Mouse (Mus musculus) right cerebral cortex, adult 2 months (tissue): ENCODE data around the gene Gm19402.
"Not testable (repeated sequence)": the region's sequence is repeated elsewhere in the genome, so short reads cannot be mapped to it uniquely, and the experiment has no call there.

Source experiments
- DNase-seq, 2 experiments: peaks; one replicate each; pipeline ENCODE4 v3.0.0; 2021 to 2022; ENCODE audit warnings: low spot score in 2 of 2

The Gm19402 gene

DNA sequence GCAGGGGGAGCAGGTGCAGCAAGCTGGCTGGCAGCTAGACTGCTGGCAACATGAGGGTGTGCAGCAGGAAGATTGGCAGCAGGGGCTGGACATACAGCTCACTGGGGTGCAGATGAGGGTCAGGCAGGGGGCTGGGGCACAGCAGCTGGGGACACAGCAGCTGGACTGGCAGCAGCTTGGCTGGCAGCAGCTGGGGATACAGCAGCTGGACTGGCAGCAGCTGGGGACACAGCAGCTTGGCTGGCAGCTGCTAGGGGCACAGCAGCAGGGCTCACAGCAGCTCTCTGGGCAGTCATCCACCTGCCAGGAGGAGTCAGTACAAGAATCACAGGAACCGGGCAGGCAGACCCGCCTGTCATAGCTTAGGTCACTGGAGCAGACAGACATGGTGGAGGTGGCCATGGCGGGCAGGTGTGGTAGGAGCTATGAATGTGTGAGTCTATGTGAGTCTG is at the start of gene Gm19402:
Gm19402 (minus strand) TSS at position 402 of the 452 bp plus-strand sequence.
- DNase-seq: not testable (repeated sequence)

DNA sequence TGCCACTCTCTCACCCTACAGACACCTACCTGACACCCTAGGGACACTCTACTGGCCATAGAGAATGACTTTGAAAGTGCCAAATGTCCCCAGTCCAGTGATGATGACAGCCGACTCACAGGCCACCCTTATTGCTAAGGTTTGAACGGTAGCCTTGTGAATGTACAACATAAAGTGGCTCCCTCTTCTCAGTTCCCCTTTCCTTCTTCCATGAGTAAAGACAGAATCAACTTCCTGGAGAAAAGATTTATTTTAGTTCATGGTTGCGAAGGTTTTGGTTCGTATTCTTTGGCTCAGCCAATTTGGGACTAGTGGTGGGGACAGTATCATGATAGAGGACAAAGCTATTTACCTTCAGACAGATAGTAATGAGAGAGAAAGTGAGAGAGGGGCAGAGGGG is 48.4 kb upstream of the Gm19402 start:
- DNase-seq: no peak

DNA sequence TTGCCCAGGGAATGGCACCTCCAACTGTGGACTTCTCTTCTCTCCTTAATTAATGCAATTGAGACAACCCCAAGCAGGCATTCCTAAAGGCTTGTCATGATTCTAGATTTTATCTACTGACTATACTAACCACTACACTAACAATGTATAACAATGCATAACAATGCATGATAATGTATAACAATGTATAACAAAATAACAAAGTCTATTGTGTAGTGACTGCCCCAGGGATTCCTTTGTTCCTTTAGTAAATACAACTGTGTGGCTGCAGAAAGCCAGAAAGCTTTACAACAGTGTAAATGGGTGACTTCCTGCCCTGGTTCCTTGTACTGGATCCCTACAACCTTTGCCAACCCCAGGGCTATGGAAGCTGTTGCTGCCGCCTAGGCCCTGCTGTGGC is 45.4 kb upstream of the Gm19402 start:
- DNase-seq: no peak

DNA sequence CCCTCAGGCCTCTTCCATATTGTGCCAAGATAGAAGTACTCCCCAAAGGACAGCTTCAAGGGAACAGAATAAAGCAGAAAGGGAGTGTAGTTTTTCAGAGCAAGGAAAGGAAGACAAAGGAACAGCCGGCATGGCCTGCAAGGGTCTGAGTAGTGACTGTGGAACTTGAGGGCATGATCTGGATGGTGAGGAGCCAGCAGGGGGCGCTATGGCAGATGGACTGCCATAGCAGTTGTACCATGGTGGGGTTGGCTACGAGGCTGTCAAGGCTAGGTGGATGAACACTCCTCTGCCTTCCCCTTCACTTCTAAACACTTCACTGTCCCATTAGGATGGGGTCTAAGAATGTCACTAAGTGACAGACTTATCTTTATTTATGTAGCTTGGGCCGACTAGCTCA is 38.7 kb upstream of the Gm19402 start:
- no peak for DNase-seq

DNA sequence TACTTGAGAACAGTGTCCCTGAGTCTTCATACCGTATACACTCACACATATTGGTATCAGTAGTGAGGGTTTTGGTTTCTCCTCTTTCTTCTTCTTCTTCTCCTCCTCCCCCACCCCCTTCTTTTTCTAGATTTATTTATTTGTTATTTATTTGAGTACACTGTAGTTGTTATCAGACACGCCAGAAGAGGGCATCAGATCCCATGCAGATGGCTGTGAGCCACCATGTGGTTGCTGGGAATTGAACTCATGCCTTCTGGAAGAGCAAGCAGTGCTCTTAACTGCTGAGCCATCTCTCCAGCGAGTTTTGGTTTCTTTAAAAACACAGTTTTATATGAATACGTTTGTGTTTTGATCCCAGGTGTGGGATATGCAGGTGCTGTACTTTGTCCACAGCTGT is 37.7 kb upstream of the Gm19402 start:
- DNase-seq: no peak

- DNase-seq: no peak
Measured at GRCm38 (mm10) chr10:77726186-77726585, 35.6 kb upstream of the Gm19402 start, which contains the start of gene Gm10100. TSS of gene Gm10100 (plus strand) at chr10:77726486.

- no peak for DNase-seq
Measured at GRCm38 (mm10) chr10:77724855-77725254, 34.3 kb upstream of the Gm19402 start.

- not testable (repeated sequence) for DNase-seq
Measured at GRCm38 (mm10) chr10:77720299-77720698, 29.7 kb upstream of the Gm19402 start, which contains the start of gene Krtap12-1. TSS of gene Krtap12-1 (plus strand) at chr10:77720599.

DNA sequence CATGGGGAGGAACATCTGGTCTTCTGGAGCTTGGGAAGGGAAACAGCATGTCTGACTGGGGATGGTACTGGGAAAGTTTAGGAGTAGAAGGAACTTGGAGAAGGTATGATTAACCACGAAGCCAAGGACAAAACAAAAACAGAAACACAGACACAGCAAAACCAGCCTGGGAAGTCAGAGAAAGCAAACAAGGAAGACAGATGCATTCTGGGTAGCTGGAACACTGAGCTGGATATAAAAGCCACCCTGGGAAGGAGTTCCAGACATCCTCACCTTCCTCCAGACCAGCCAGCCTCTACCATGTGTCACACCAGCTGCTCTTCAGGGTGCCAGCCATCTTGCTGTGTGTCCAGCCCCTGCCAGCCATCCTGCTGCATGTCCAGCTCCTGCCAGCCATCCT is 24.9 kb upstream of the Gm19402 start, which contains the start of gene Gm10142:
Gm10142 (plus strand) TSS at position 301 of the 400 bp plus-strand sequence.
- no peak for DNase-seq

- no peak for DNase-seq
Measured at GRCm38 (mm10) chr10:77713734-77714133, 23.2 kb upstream of the Gm19402 start.

GRCm38 (mm10) chr10:77711157-77711556 is 20.6 kb upstream of the Gm19402 start, which contains the start of gene Gm10024:
TSS of gene Gm10024 (plus strand) at chr10:77711457.
- DNase-seq: not testable (repeated sequence)

DNA sequence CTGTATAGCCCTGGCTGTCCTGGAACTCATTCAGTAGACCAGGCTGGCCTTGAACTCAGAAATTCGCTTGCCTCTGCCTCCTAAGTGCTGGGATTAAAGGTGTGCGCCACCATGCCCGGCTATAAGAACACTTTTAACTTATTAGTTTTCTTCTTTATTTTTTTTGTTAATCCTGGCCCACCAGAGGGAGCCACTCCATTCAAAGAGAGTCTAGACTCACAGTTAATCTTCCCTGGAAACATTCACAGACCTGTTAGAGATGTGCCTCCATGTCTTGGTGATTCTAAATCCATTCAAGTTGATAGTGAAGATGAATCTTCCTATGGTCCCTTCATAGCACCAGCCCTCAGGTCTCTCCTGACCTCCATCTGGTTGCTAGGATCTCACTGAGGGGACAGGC is 19.3 kb upstream of the Gm19402 start:
- no peak for DNase-seq

DNA sequence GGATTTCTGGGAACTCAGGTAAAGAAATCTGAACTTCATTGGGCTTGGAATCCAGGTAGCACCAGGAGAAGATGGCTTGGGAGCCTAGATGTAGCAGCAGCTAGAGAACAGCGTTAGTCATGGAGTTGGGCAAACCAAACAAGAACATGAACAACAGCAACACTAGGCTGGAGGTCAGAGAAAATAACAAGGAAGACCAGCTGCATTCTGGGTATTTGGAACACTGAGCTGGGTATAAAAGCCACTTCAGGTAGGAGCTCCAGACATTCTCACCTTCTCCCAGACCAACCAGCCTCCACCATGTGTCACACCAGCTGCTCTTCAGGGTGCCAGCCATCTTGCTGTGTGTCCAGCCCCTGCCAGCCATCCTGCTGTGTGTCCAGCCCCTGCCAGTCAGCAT is 15.8 kb upstream of the Gm19402 start, which contains the start of gene Gm10272:
Gm10272 (plus strand) TSS at position 301 of the 400 bp plus-strand sequence.
- DNase-seq: no peak

- no peak for DNase-seq
Measured at GRCm38 (mm10) chr10:77697133-77697532, 6.6 kb upstream of the Gm19402 start, which contains the start of gene Gm9508. TSS of gene Gm9508 (minus strand) at chr10:77697233.

DNA sequence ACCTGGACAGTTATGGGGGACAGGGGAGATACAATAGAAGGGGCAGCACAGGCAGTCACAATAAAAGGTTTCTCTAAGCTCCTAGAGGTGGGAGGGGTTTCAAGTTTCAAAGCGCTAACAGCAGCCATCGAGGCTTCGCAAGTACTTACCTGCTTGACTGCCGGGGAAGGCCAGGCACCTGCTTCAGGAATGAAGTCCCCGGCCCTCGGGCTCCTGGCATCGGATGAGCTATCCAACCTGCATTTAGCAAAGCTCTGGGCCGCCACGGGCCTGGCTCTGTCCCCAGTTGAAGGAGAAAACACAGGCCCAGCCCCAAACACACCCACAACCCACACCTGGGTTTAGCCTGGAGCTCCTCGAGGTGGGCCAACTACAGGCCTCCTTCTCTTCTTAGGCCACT is 3.5 kb downstream of the Gm19402 start:
- no peak for DNase-seq

DNA sequence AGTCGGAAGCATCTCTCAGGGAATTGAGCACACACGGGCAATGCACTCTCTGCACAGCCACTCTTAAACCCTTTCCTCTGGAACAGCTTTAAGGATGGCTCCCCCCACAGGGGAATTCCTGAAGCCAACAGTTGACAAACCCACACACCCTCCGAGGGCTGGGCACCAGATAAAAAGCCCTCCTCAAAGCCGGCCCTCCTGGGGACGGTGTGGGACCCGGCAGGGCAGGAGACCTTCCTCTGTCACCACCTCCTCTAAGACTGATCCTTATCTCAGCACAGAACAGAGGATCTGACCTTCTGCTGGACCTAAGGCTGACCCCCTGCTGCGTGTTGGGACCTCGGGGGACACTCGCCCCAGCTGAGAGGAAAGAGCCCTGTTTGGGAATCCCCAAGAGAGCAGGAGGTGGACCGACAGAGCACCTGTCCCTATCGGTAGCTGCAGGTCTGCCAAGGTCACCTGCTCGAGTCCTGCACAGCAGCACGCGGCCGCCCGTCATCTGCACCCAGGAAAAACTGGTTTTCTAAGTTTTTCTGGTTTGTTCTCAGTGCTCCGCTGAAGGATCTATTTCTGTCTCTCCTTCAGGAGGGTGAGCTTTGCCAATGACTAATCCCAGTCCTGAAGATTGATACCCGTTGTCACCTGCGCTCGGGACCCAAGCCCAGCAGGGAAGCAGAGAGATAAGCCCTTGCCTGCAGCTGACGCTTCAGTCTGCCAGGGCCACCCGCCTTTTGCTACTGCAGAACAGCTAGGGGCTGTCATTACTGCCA is 4.5 kb downstream of the Gm19402 start, which contains the start of gene Tspear:
Tspear (plus strand) TSS at position 675 of the 770 bp plus-strand sequence.
- DNase-seq: no peak

DNA sequence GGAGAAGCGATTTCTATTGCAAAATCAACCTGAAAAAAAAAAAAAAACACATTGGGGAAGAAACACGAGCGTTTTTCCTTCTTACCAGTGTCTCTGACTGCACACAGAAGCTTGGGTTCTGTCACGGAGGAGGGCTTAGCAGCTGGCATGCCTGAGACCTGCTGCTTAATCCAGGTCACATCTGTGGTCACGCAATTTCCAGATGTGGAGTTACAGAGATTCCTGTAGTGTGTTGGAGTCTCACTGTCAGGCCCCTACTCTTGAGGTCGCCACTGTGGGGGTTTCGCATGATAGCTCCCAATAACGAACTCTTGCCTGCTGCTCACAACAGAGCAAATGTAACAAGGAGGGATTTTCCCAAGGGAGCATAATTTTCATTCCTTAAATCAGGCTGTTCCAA is 6.4 kb downstream of the Gm19402 start:
- DNase-seq: no peak

DNA sequence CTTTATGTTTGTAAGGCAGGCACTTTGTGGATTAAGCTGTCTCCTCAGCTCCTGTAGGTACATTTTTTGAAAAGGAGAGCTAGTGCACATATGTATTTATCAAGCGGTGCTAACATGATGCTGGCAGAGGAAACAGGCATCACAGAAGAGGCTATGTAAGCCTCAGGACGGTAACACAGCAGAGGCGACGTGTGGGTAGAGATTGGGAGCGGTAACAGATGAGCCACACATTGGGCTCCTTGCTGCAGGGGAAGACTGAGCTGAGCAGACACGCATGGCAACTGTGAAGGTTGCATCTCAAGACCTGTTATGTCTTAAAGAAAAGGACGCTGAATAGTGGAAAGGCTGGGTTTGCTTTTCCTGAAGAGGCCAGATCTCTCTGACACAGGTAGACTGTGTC is 7.6 kb downstream of the Gm19402 start:
- peak; percentile 23 to 27 for DNase-seq

GRCm38 (mm10) chr10:77677562-77677961 is 13.0 kb downstream of the Gm19402 start:
- no peak for DNase-seq

GRCm38 (mm10) chr10:77673765-77674164 is 16.8 kb downstream of the Gm19402 start:
- DNase-seq: no peak

DNA sequence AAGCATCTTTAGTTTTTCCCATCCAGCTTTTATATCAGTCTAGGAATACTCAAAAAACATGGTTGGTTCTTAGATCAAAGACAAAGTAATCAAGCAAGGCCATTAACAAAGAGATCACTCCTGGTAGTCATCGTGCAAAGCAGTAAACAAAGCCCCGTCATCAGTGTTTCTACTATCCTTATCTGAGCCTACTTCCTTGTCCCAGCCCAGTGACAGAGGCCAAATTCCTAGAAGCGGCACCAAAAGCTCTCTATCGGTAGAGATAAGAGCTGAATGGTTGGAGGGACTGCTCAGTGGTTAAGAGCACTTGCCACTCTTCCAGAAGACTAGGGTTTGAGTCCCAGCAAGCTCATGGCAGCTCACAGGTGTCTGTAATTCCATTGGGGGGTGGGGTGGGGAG is 19.0 kb downstream of the Gm19402 start:
- DNase-seq: no peak

GRCm38 (mm10) chr10:77670710-77671109 is 19.8 kb downstream of the Gm19402 start:
- no peak for DNase-seq

- DNase-seq: peak in 1 of 2 experiments; percentile 30
Measured at GRCm38 (mm10) chr10:77667402-77667801, 23.2 kb downstream of the Gm19402 start.
